Mouse (Mus musculus) forebrain, embryonic 11.5 days (tissue): ENCODE data around the gene Gpr157. TPM values are rescaled to one million over a fixed set of nuclear protein-coding genes. Genes with fewer than 3 reads are reported as not detected.
A peak's percentile ranks its signal among the peaks of the same experiment; 100 is the strongest.
"Not testable (repeated sequence)": the region's sequence is repeated elsewhere in the genome, so short reads cannot be mapped to it uniquely, and the experiment has no call there.

Experiments
- ATAC-seq: fragments of 200-750 bp; cut with Nextera tagmentation; replicated peaks from 2 replicates; pipeline ENCODE4 v1.8.0; 2017; ENCODE audit warnings: moderate TSS enrichment; ENCODE audit not compliant: low FRiP score
- DNase-seq: peaks from one replicate; pipeline ENCODE4 v3.0.0-alpha.2; 2017; ENCODE audit warnings: low spot score
- H3K27ac ChIP-seq: fragments of 300-500 bp; sonication (generic); 2 replicates; pipeline ENCODE4 v1.5.1; 2014; ENCODE audit warnings: low read depth, low read length
- H3K27me3 ChIP-seq: fragments of 300-500 bp; sonication (generic); 2 replicates; pipeline ENCODE4 v1.6.1; 2014; ENCODE audit warnings: mild to moderate bottlenecking, low read length, mixed read lengths; ENCODE audit not compliant: control insufficient read depth, insufficient read depth
- H3K36me3 ChIP-seq: fragments of 300-500 bp; sonication (generic); 2 replicates; pipeline ENCODE4 v1.6.1; 2014; ENCODE audit warnings: mild to moderate bottlenecking, low read length, moderate library complexity, mixed read lengths; ENCODE audit not compliant: control insufficient read depth, insufficient read depth
- H3K4me1 ChIP-seq: fragments of 300-500 bp; sonication (generic); replicated peaks from 2 replicates; pipeline ENCODE4 v1.6.1; 2014; ENCODE audit warnings: low read length, mixed read lengths; ENCODE audit not compliant: control insufficient read depth, insufficient read depth
- H3K4me2 ChIP-seq: fragments of 300-500 bp; sonication (generic); 2 replicates; pipeline ENCODE4 v1.6.1; 2014; ENCODE audit warnings: low read depth, mild to moderate bottlenecking, low read length, moderate library complexity, mixed read lengths; ENCODE audit not compliant: severe bottlenecking
- H3K4me3 ChIP-seq: fragments of 300-500 bp; sonication (generic); 2 replicates; pipeline ENCODE4 v1.5.1; 2014; ENCODE audit warnings: low read depth, low read length
- H3K9ac ChIP-seq: fragments of 300-500 bp; sonication (generic); 2 replicates; pipeline ENCODE4 v1.6.1; 2014; ENCODE audit warnings: low read length
- H3K9me3 ChIP-seq: fragments of 300-500 bp; sonication (generic); 2 replicates; pipeline ENCODE4 v1.6.1; 2016; ENCODE audit warnings: low read length, mixed read lengths; ENCODE audit not compliant: control insufficient read depth
- WGBS: fragments of 180-500 bp; shearing (Covaris S2); extraction: QIAGEN DNeasy Blood & Tissue Kit; methylation state at CpG from one replicate; pipeline ENCODE4 v1.1.7; 2014; 5-methylcytosine and 5-hydroxymethylcytosine counted together
- polyA plus RNA-seq: library from polyadenylated mRNA; unstranded; fragments of >200 nt; fragmentation: Nextera tagmentation; extraction: Ambion mirVana; gene quantifications from 2 replicates; pipeline ENCODE4 v1.2.1, GENCODE M21; 2014

Gene Gpr157
- polyA plus RNA-seq = 0.21 and 0.24 TPM in 2 replicates

GRCm38 (mm10) chr4:150087161-150087889 is at the start of gene Gpr157:
Gene Gpr157 (plus strand): TSS chr4:150087365.
- no peaks in the 10 kb centered on the region for H3K9me3 ChIP-seq
- ATAC-seq (peak; percentile 93), DNase-seq (peak; percentile 96)
- peaks cover 27% of the 10 kb centered on the region for H3K27me3 ChIP-seq
- H3K9ac ChIP-seq = peak within 1 kb of the TSS; percentile 45
- H3K4me1 ChIP-seq = peaks cover 6% of the 10 kb centered on the region; the same call in 1 of the 2 replicates
- H3K4me2 ChIP-seq = peak within 1 kb of the TSS; percentile 99
- peak within 1 kb of the TSS; percentile 52 for H3K4me3 ChIP-seq
- H3K36me3 ChIP-seq = no peaks in the 10 kb centered on the region
- under 1% methylated on average over 52 of the region's 56 CpGs for WGBS
- no peak within 1 kb of the TSS for H3K27ac ChIP-seq

- 84% methylated on average over 7 of the region's 7 CpGs for WGBS
- H3K27me3 ChIP-seq = peaks cover 20% of the 10 kb centered on the region
- H3K4me1 ChIP-seq = no peaks in the 10 kb centered on the region; the same call in 1 of the 2 replicates
- H3K36me3 ChIP-seq = no peaks in the 10 kb centered on the region
- no peaks in the 10 kb centered on the region for H3K9me3 ChIP-seq
- no peak for DNase-seq
- H3K27ac ChIP-seq = no peak overlapping the region
- H3K4me2 ChIP-seq = no peak overlapping the region
- no peak overlapping the region for H3K4me3 ChIP-seq
- ATAC-seq = no peak
- H3K9ac ChIP-seq = no peak overlapping the region
Observed at GRCm38 (mm10) chr4:150038533-150038932, 48.6 kb upstream of the Gpr157 start.

- Histone ChIP-seq H3K27ac (no peak overlapping the region), H3K36me3 (no peaks in the 10 kb centered on the region), H3K4me1 (no peaks in the 10 kb centered on the region), H3K9ac (no peak overlapping the region), H3K9me3 (no peaks in the 10 kb centered on the region), H3K4me3 (no peak overlapping the region), H3K4me2 (no peak overlapping the region), H3K27me3 (peaks cover 5% of the 10 kb centered on the region)
- ATAC-seq = no peak
- no peak for DNase-seq
- 80% methylated on average over 9 of the region's 9 CpGs for WGBS
Observed at GRCm38 (mm10) chr4:150040003-150040581, 47.1 kb upstream of the Gpr157 start.

- H3K9ac ChIP-seq, H3K4me1 ChIP-seq, H3K4me2 ChIP-seq, H3K27me3 ChIP-seq, ATAC-seq, H3K9me3 ChIP-seq, DNase-seq, H3K27ac ChIP-seq, H3K36me3 ChIP-seq, H3K4me3 ChIP-seq: not testable (repeated sequence)
- 64% methylated on average over 1 of the region's 1 CpGs for WGBS
Observed at GRCm38 (mm10) chr4:150040856-150041255, 46.3 kb upstream of the Gpr157 start.

GRCm38 (mm10) chr4:150041346-150042110 is 45.6 kb upstream of the Gpr157 start:
- no peak overlapping the region for H3K4me2 ChIP-seq
- H3K4me3 ChIP-seq = no peak overlapping the region
- WGBS = 84% methylated on average over 10 of the region's 10 CpGs
- H3K36me3 ChIP-seq = no peaks in the 10 kb centered on the region
- H3K27me3 ChIP-seq = no peaks in the 10 kb centered on the region
- H3K9me3 ChIP-seq = no peaks in the 10 kb centered on the region
- DNase-seq = no peak
- no peak overlapping the region for H3K9ac ChIP-seq
- ATAC-seq = no peak
- no peak overlapping the region for H3K27ac ChIP-seq
- no peaks in the 10 kb centered on the region for H3K4me1 ChIP-seq

GRCm38 (mm10) chr4:150043591-150043990 is 43.6 kb upstream of the Gpr157 start:
- Histone ChIP-seq H3K4me3 (no peak overlapping the region), H3K27me3 (peaks cover 12% of the 10 kb centered on the region), H3K9ac (no peak overlapping the region), H3K36me3 (no peaks in the 10 kb centered on the region), H3K4me1 (peaks cover 3% of the 10 kb centered on the region), H3K4me2 (no peak overlapping the region), H3K27ac (no peak overlapping the region), H3K9me3 (no peaks in the 10 kb centered on the region)
- 95% methylated on average over 9 of the region's 9 CpGs for WGBS
- DNase-seq = no peak
- no peak for ATAC-seq

GRCm38 (mm10) chr4:150048038-150048437 is 39.1 kb upstream of the Gpr157 start:
- H3K9ac ChIP-seq = peak overlapping the region; percentile 49
- H3K27ac ChIP-seq = no peak overlapping the region
- H3K4me1 ChIP-seq = peaks cover 6% of the 10 kb centered on the region
- DNase-seq = peak; percentile 77
- no peaks in the 10 kb centered on the region for H3K36me3 ChIP-seq
- peak; percentile 73 for ATAC-seq
- H3K4me3 ChIP-seq = peak overlapping the region; percentile 43
- H3K27me3 ChIP-seq = peaks cover 25% of the 10 kb centered on the region
- no peaks in the 10 kb centered on the region for H3K9me3 ChIP-seq
- H3K4me2 ChIP-seq = peak overlapping the region; percentile 85
- WGBS = under 1% methylated on average over 20 of the region's 20 CpGs

GRCm38 (mm10) chr4:150048478-150049156 is 38.5 kb upstream of the Gpr157 start:
- under 1% methylated on average over 49 of the region's 49 CpGs for WGBS
- peak overlapping the region; percentile 49 for H3K9ac ChIP-seq
- H3K27me3 ChIP-seq = peaks cover 25% of the 10 kb centered on the region
- no peak overlapping the region for H3K27ac ChIP-seq
- ATAC-seq = peak; percentile 24; the same call in 1 of the 2 replicates
- DNase-seq = peak; percentile 59
- peak overlapping the region; percentile 85 for H3K4me2 ChIP-seq
- H3K36me3 ChIP-seq = no peaks in the 10 kb centered on the region
- H3K9me3 ChIP-seq = no peaks in the 10 kb centered on the region
- peak overlapping the region; percentile 43 for H3K4me3 ChIP-seq
- peaks cover 6% of the 10 kb centered on the region for H3K4me1 ChIP-seq
